Mouse (Mus musculus): ENCODE measurements around the gene Ift140.

- TF ChIP-seq CTCF (IDR thresholded peaks at IDR 0.05; ENCODE audit: low read depth) (no peak), EP300 (IDR thresholded peaks at IDR 0.05; ENCODE audit: low read depth) (no peak)
Measured at GRCm38 (mm10) chr17:25045281-25045680, 29.4 kb downstream of the Ift140 start.

Measured in liver, postnatal 0 days (tissue).